Mouse (Mus musculus) hindbrain, embryonic 11.5 days (tissue): ENCODE data around the gene Foxn2. TPM values are rescaled to one million over a fixed set of nuclear protein-coding genes. Genes with fewer than 3 reads are reported as not detected.
"Not testable (repeated sequence)": the region's sequence is repeated elsewhere in the genome, so short reads cannot be mapped to it uniquely, and the experiment has no call there.

Experiments used
- ATAC-seq: fragments of 200-750 bp; cut with Nextera tagmentation; 2 replicates; pipeline ENCODE4 v1.8.0; 2017; ENCODE audit warnings: mild to moderate bottlenecking, moderate TSS enrichment, moderate library complexity; ENCODE audit not compliant: low FRiP score
- DNase-seq: peaks from one replicate; pipeline ENCODE4 v3.0.0-alpha.2; 2015; ENCODE audit warnings: low spot score
- H3K27ac ChIP-seq: fragments of 300-500 bp; sonication (generic); 2 replicates; pipeline ENCODE4 v1.5.1; 2014; ENCODE audit warnings: mild to moderate bottlenecking, low read depth, low read length
- H3K27me3 ChIP-seq: fragments of 300-500 bp; sonication (generic); 2 replicates; pipeline ENCODE4 v1.6.1; 2014; ENCODE audit warnings: mild to moderate bottlenecking, low read length, moderate library complexity, mixed read lengths; ENCODE audit not compliant: control insufficient read depth, insufficient read depth
- H3K36me3 ChIP-seq: fragments of 300-500 bp; sonication (generic); 2 replicates; pipeline ENCODE4 v1.6.1; 2014; ENCODE audit warnings: mild to moderate bottlenecking, low read length, moderate library complexity, mixed read lengths; ENCODE audit not compliant: control insufficient read depth, insufficient read depth
- H3K4me1 ChIP-seq: fragments of 300-500 bp; sonication (generic); replicated peaks from 2 replicates; pipeline ENCODE4 v1.6.1; 2014; ENCODE audit warnings: low read length, mixed read lengths; ENCODE audit not compliant: control insufficient read depth, insufficient read depth
- H3K4me2 ChIP-seq: fragments of 300-500 bp; sonication (generic); replicated peaks from 2 replicates; pipeline ENCODE4 v1.6.1; 2014; ENCODE audit warnings: mild to moderate bottlenecking, low read depth, low read length
- H3K4me3 ChIP-seq: fragments of 300-500 bp; sonication (generic); 2 replicates; pipeline ENCODE4 v1.5.1; 2014; ENCODE audit warnings: low read depth, low read length
- H3K9ac ChIP-seq: fragments of 300-500 bp; sonication (generic); 2 replicates; pipeline ENCODE4 v1.6.1; 2014; ENCODE audit warnings: low read depth, low read length
- H3K9me3 ChIP-seq: fragments of 300-500 bp; sonication (generic); 2 replicates; pipeline ENCODE4 v1.6.1; 2016; ENCODE audit warnings: low read length; ENCODE audit not compliant: control insufficient read depth
- WGBS: fragments of 180-500 bp; shearing (Covaris S2); extraction: QIAGEN DNeasy Blood & Tissue Kit; methylation state at CpG from one replicate; pipeline ENCODE4 v1.1.7; 2014; 5-methylcytosine and 5-hydroxymethylcytosine counted together
- polyA plus RNA-seq: library from polyadenylated mRNA; unstranded; fragments of >200 nt; fragmentation: Nextera tagmentation; extraction: Ambion mirVana; gene quantifications from 2 replicates; pipeline ENCODE4 v1.2.1, GENCODE M21; 2014

Foxn2 gene
- polyA plus RNA-seq, 1 experiment from 2014 or later = 9.2 TPM

DNA sequence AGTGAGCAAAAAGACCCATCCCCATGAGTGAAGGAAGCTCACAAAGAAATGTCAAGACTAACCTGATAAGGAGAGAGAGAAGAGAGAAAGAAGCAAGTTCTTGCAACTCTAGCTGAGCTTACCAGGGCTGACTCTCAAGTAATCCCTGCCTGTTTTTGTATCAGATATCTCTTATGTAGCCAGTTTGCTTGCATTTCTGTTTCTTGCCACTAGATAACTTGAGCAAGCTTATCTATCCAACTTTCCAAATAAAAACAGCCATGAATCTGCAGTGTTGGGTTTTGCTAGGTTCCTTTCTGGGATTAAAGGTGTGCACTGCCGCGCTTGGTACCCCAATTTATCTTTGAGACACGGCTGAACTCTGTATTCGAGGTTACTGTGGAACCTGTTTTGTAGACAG lies 4.2 kb upstream of the Foxn2 start:
- H3K27ac ChIP-seq = no peak overlapping the region
- no peaks in the 10 kb centered on the region for H3K27me3 ChIP-seq
- H3K9me3 ChIP-seq = no peaks in the 10 kb centered on the region
- DNase-seq = no peak
- H3K4me2 ChIP-seq = no peak overlapping the region
- H3K9ac ChIP-seq = no peak overlapping the region
- H3K36me3 ChIP-seq = no peaks in the 10 kb centered on the region
- no peak for ATAC-seq
- no peak overlapping the region for H3K4me3 ChIP-seq
- H3K4me1 ChIP-seq = no peaks in the 10 kb centered on the region
- 93% methylated on average over 4 of the region's 4 CpGs for WGBS

DNA sequence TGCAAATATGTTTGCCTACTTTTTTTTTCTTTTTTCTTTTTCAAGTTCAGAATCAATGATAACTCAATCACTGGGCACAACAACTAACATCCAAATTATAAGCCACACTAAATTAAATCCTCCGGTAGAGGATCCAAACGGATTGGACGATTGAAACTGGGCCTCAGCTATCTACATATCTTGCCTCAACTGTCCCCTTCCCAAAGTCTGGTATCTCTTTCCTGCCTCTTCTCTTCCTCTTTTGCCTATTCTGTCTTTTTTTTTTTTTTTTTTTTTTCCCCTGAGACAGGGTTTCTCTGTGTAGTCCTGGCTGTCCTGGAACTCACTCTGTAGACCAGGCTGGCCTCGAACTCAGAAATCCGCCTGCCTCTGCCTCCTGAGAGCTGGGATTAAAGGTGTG lies 3.8 kb upstream of the Foxn2 start:
- H3K27ac ChIP-seq, DNase-seq, H3K9ac ChIP-seq, H3K4me2 ChIP-seq, H3K4me1 ChIP-seq, H3K4me3 ChIP-seq, H3K9me3 ChIP-seq, ATAC-seq, H3K36me3 ChIP-seq, H3K27me3 ChIP-seq: not testable (repeated sequence)
- 91% methylated on average over 5 of the region's 5 CpGs for WGBS

DNA sequence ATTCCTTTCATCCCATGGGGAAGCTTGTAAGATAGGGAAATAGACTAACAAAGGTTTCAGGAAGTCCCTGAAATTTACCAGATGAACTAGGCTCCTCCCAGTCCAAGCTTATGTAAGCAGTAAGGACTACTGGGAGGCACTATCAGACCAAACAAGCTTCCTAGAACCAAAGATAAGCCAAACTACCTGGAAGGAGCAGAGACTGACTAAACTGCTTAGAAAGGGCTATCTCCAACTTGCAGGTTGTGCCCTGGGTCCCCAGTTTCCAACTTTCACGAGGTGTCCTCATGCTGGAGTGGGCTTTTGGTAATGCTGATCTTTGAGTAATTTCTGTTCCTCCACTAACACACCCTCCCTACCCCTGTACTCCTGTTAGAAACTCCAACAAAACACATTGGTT lies 3.1 kb upstream of the Foxn2 start:
- Histone ChIP-seq H3K4me2 (no peak overlapping the region), H3K4me3 (no peak overlapping the region), H3K9me3 (no peaks in the 10 kb centered on the region), H3K27ac (no peak overlapping the region), H3K4me1 (no peaks in the 10 kb centered on the region), H3K27me3 (no peaks in the 10 kb centered on the region), H3K36me3 (no peaks in the 10 kb centered on the region), H3K9ac (no peak overlapping the region)
- DNase-seq = no peak
- ATAC-seq = no peak
- 84% methylated on average over 1 of the region's 1 CpGs for WGBS

DNA sequence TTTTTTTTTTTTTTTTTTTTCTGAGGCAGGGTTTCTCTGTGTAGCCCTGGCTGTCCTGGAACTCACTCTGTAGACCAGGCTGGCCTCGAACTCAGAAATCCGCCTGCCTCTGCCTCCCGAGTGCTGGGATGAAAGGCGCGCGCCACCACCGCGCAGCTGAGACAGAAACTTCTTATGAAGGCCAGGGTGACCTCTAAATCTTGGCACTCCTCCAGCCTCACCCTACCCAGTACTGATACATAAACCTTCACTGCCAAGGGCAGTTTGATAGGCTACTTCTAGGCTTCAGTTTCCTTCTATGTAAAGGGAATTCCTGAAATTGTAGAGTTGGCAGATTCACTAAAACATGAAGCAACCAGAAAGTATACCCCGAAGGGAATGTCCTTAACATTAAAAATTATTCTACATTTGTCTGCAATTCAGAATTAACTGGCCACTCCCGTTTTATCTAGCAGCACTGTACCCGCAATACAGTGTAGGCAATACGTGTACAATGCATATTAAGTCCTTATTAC lies 918 bp upstream of the Foxn2 start:
- Histone ChIP-seq H3K27me3 (no peaks in the 10 kb centered on the region), H3K4me2 (peak overlapping the region; percentile 72), H3K4me1 (no peaks in the 10 kb centered on the region), H3K27ac (no peak overlapping the region), H3K9me3 (no peaks in the 10 kb centered on the region), H3K4me3 (peak overlapping the region; percentile 91; the same call in 1 of the 2 replicates), H3K9ac (peak overlapping the region; percentile 91; the same call in 1 of the 2 replicates), H3K36me3 (no peaks in the 10 kb centered on the region)
- DNase-seq = peak; percentile 11
- 87% methylated on average over 11 of the region's 12 CpGs for WGBS
- ATAC-seq = no peak

DNA sequence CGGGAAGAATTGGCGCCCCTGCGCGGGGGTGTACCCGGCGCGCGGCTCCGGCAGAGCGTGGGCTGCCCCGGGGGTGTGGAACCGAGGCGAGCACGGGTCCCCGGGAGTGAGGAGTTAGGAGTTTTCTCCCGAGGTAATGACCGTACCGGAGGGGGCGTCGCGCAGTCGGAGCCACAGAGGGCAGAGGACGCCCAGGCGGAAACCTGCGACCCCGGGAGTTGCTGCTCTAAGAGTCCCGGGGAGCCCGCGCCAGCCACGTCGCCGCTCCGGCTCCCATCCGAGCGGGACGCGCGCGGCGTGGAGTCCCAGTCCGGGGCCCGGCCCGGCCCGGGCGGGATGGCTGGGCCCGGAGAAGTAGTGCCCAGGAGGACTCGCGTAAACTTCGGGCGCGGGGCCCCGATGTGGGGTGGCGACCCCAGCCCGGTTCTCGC lies 505 bp downstream of the Foxn2 start:
- no peaks in the 10 kb centered on the region for H3K4me1 ChIP-seq
- H3K9ac ChIP-seq = peak overlapping the region; percentile 91
- H3K27ac ChIP-seq = peak overlapping the region; percentile 97
- peak; percentile 71 for ATAC-seq
- WGBS = under 1% methylated on average over 48 of the region's 55 CpGs
- no peaks in the 10 kb centered on the region for H3K36me3 ChIP-seq
- H3K4me2 ChIP-seq = peak overlapping the region; percentile 72
- peak; percentile 72 for DNase-seq
- H3K27me3 ChIP-seq = no peaks in the 10 kb centered on the region
- no peaks in the 10 kb centered on the region for H3K9me3 ChIP-seq
- peak overlapping the region; percentile 91 for H3K4me3 ChIP-seq

DNA sequence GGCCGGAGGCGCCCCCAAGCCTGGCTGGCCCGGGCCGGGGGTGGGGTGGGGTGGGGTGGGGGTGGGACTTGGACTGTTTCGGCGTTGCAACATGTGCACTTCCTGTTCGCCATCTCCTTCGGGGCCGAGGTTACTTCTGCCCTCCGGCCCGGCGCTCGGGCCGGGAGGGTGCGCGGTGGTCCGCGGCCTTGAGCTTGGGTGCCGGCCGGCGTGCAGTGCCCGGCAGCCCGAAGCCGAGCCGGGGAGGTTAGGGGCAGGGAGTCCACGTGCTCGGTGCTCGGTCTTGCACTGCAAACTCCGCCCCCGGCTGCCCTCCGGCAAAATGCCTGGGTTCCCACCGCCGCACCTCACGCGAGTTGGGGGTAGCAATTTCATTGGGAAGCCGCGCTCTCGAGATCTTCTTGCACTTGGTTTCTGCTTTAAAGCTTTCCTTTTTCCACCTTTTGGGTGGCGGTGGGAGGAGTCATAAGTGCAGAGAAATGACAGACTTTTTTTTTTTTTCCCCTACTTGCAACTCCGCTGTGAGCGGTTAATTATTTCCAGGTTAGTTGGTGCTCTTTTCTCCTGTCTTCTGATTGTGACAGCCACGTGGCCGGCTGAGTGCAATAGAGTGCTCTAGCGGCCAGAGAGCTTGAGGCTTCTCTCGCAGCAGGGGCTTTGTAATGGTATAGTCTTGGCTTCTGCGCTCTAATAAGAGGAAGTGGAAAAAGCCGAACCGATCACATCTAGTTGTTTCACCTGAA lies 1.1 kb downstream of the Foxn2 start:
- H3K4me2 ChIP-seq = peak overlapping the region; percentile 72
- ATAC-seq = peak; percentile 70
- H3K9me3 ChIP-seq = no peaks in the 10 kb centered on the region
- WGBS = under 1% methylated on average over 47 of the region's 48 CpGs
- H3K36me3 ChIP-seq = no peaks in the 10 kb centered on the region
- H3K4me3 ChIP-seq = peak overlapping the region; percentile 91
- H3K4me1 ChIP-seq = no peaks in the 10 kb centered on the region
- H3K27me3 ChIP-seq = no peaks in the 10 kb centered on the region
- peak overlapping the region; percentile 97 for H3K27ac ChIP-seq
- H3K9ac ChIP-seq = peak overlapping the region; percentile 91
- peak; percentile 84 for DNase-seq

DNA sequence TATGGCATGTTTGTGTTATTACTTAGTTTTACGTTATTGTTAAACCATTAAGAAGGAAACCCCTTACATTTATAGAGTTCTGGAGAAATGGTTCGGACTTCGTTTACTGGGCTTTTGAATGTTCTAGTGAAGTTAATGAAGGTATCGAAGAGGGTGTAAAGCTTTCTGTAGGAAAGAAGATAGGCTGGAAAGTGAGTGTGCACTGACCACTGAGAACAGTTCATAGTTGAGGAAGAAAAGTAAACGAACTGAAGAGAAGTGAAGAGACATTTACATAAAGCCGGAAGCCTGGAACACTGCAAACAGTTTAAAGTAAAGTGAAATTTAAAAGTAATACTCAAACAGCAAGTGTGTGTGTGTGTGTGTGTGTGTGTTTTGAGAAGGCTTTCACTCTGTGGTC lies 2.1 kb downstream of the Foxn2 start:
- Histone ChIP-seq H3K9ac (no peak overlapping the region), H3K9me3 (no peaks in the 10 kb centered on the region), H3K4me3 (no peak overlapping the region), H3K4me2 (no peak overlapping the region), H3K27ac (no peak overlapping the region), H3K4me1 (no peaks in the 10 kb centered on the region), H3K36me3 (no peaks in the 10 kb centered on the region), H3K27me3 (no peaks in the 10 kb centered on the region)
- ATAC-seq = no peak
- no peak for DNase-seq
- 86% methylated on average over 6 of the region's 6 CpGs for WGBS

DNA sequence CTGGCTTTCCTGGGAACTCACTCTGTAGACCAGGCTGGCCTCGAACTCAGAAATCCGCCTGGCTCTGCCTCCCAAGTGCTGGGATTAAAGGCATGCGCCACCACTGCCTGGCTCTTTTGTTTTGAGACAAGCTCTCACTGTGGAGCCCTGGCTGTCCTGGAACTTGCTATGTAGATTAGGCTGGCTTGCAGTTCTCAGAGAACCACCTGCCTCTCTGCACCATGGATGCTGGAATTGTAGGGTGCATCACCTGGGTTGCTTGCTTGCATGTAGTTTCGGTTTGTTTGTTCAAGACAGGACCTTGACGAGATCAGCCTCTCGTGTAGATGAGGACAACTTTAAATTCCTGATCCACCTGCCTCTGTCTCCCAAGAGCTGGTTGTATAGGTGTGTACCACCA lies 2.7 kb downstream of the Foxn2 start:
- H3K9me3 ChIP-seq = no peaks in the 10 kb centered on the region
- ATAC-seq (no peak), DNase-seq (no peak)
- H3K9ac ChIP-seq = no peak overlapping the region
- H3K27me3 ChIP-seq = no peaks in the 10 kb centered on the region
- H3K36me3 ChIP-seq = no peaks in the 10 kb centered on the region
- 90% methylated on average over 6 of the region's 6 CpGs for WGBS
- no peak overlapping the region for H3K4me3 ChIP-seq
- H3K4me1 ChIP-seq = no peaks in the 10 kb centered on the region
- H3K27ac ChIP-seq = no peak overlapping the region
- no peak overlapping the region for H3K4me2 ChIP-seq

DNA sequence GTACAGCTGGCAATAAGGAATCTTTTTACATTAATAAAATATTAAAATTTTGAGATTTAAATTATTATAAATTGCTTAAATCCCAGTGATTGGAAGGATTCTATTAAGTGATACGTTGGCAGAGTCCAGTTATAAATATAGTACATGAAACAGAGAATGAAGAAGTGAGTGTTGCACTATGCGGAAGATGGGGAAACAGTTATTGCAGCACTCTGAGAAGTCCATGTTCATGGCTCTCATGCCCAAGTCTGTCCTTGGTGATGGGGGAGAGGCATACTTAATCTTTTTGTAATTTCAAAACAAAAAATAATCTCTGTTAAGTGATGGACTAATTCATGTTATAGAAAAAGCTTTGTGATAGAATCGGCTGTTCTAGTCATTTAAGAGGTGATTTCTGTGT lies 17.6 kb downstream of the Foxn2 start:
- 98% methylated on average over 3 of the region's 3 CpGs for WGBS
- no peaks in the 10 kb centered on the region for H3K4me1 ChIP-seq

More for the DNA sequence above, 17.6 kb downstream of the Foxn2 start:
- no peak overlapping the region for H3K27ac ChIP-seq
- H3K9me3 ChIP-seq = no peaks in the 10 kb centered on the region
- ATAC-seq (no peak), DNase-seq (no peak)
- no peak overlapping the region for H3K4me3 ChIP-seq
- no peaks in the 10 kb centered on the region for H3K27me3 ChIP-seq
- no peaks in the 10 kb centered on the region for H3K36me3 ChIP-seq
- no peak overlapping the region for H3K4me2 ChIP-seq
- H3K9ac ChIP-seq = no peak overlapping the region
